Comparison of ENCODE assay signal across 8 mouse cellular contexts in the genomic region with DNA sequence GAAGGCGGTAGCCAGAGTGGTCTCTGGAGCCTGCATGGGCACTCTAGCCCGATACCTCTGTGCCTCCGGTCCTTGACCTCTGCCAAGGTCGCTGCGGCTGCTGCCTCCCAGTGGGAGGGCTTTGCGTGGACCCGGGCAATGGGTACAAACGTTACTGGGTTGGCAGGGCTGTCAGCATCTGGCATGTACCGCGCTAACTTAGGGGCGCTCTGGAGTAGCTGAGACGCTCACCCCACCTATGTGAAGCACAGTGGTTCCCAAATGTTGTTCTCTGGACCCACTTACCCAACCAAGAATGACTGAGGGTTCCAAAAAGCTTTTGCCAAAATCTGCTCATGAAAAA. TPM values are rescaled to one million over a fixed set of nuclear protein-coding genes. Genes with fewer than 3 reads are reported as not detected.
A peak's percentile ranks its signal among the peaks of the same experiment; 100 is the strongest.
DNase-seq lines count a peak whose midpoint lies in the region; ATAC-seq and TF ChIP-seq lines count a peak whose summit lies in the region.

No protein-coding gene starts in this region.

- H3K27ac ChIP-seq in heart, embryonic 11.5 days (ENCODE audit: low read depth, low read length): 0 out of 2 replicates have a peak overlapping the region, but pooled peaks have one; percentile 1
- no peak overlapping the region for H3K27ac ChIP-seq in ES-E14 (ENCODE audit: insufficient read depth, low read depth, low read length, poor library complexity, severe bottlenecking)
- peak overlapping the region; percentile 90 for H3K27ac ChIP-seq in hindbrain, embryonic 10.5 days

- no peak for DNase-seq in heart, adult 9 months (ENCODE audit: low spot score in 2 of 2)
- DNase-seq in ES-E14 (ENCODE audit: low read depth, low spot score) (no peak), adipocyte (ENCODE audit: low spot score) (no peak)
- no peak for DNase-seq in hindbrain, embryonic 10.5 days (ENCODE audit: low spot score)
- no peak for DNase-seq in embryo, embryonic 10.5 days (ENCODE audit: low spot score)
- DNase-seq in thymus, adult 18-20 months: no peak

- no peaks in the 10 kb centered on the region for H3K9me3 ChIP-seq in heart, embryonic 11.5 days (replicated peaks; ENCODE audit: control insufficient read depth, low read length)
- H3K9me3 ChIP-seq in ES-E14 (ENCODE audit: control insufficient read depth, insufficient read depth, low read depth, low read length): no peaks in the 10 kb centered on the region
- H3K9me3 ChIP-seq in hindbrain, embryonic 10.5 days: no peaks in the 10 kb centered on the region

- no peaks in the 10 kb centered on the region for H3K27me3 ChIP-seq in heart, embryonic 11.5 days (ENCODE audit: control insufficient read depth, insufficient read depth, low read length)
- peaks cover 21% of the 10 kb centered on the region for H3K27me3 ChIP-seq in hindbrain, embryonic 10.5 days (ENCODE audit: insufficient read depth, poor library complexity, severe bottlenecking)

- no peaks in the 10 kb centered on the region for H3K36me3 ChIP-seq in heart, embryonic 11.5 days (ENCODE audit: control insufficient read depth, insufficient read depth, low read length)
- no peaks in the 10 kb centered on the region for H3K36me3 ChIP-seq in ES-E14 (ENCODE audit: control insufficient read depth, insufficient read depth, low read length, poor library complexity, severe bottlenecking)
- H3K36me3 ChIP-seq in hindbrain, embryonic 10.5 days: no peaks in the 10 kb centered on the region

- ATAC-seq in heart, embryonic 11.5 days (replicated peaks; ENCODE audit: insufficient number of reproducible peaks, low FRiP score, low TSS enrichment): peak; percentile 59
- ATAC-seq in megakaryocyte-erythroid progenitor cell, adult 5-6 weeks (replicated peaks; ENCODE audit: low FRiP score, low TSS enrichment, poor library complexity, severe bottlenecking): peak; percentile 60

- in situ Hi-C loops in ES-E14 (cut with MboI; ENCODE audit: low sequenced_read_pairs in 2 of 2, unreplicated experiment in 2 of 2): no loop called here

- peak overlapping the region; percentile 64 for H3K4me2 ChIP-seq in heart, embryonic 11.5 days

- 0 out of 2 replicates have a peak, but pooled peaks cover 4% of the 10 kb centered on the region for H3K4me1 ChIP-seq in heart, embryonic 11.5 days (ENCODE audit: control insufficient read depth, insufficient read depth, low read length)
- H3K4me1 ChIP-seq in ES-E14 (ENCODE audit: control insufficient read depth in 2 of 2, insufficient read depth in 2 of 2, low read length in 2 of 2, poor library complexity in 1 of 2): peaks cover 6 to 8% of the 10 kb centered on the region in 2 experiments; a peak in 3 of 4 replicates
- peaks cover 16% of the 10 kb centered on the region for H3K4me1 ChIP-seq in hindbrain, embryonic 10.5 days (replicated peaks)

- H3K9ac ChIP-seq in heart, embryonic 11.5 days (ENCODE audit: low read depth, low read length): peak overlapping the region; percentile 84
- H3K9ac ChIP-seq in ES-E14 (ENCODE audit: insufficient read depth, low read depth, low read length, poor library complexity, severe bottlenecking): peak overlapping the region; percentile 72

- WGBS in heart, embryonic 11.5 days (ENCODE audit: insufficient replicate concordance): under 1% methylated on average over 12 of the region's 12 CpGs
- 2% methylated on average over 12 of the region's 12 CpGs for WGBS in hindbrain, embryonic 10.5 days

- H3K4me3 ChIP-seq in heart, embryonic 11.5 days (ENCODE audit: low read depth, low read length): peak overlapping the region; percentile 80
- H3K4me3 ChIP-seq in ES-E14 (ENCODE audit: insufficient read depth in 1 of 2, low read depth in 1 of 2, low read length in 2 of 2, poor library complexity in 1 of 2, severe bottlenecking in 1 of 2): peak overlapping the region; percentile 74 to 98
- H3K4me3 ChIP-seq in hindbrain, embryonic 10.5 days: peak overlapping the region; percentile 77

TF ChIP-seq in ES-E14, 5 proteins besides CTCF, POLR2A, EP300 and RAD21:
- no peak for TF ChIP-seq CHD2 (IDR thresholded peaks at IDR 0.05; ENCODE audit: low read depth, low read length)
- TF ChIP-seq ZC3H11A (IDR thresholded peaks at IDR 0.05; ENCODE audit: borderline replicate concordance, low read depth, low read length): no peak
- peak; percentile 20; the same call in 1 of the 2 replicates for TF ChIP-seq HCFC1 (IDR thresholded peaks at IDR 0.05; ENCODE audit: borderline replicate concordance, insufficient read depth, low read length)
- no peak for TF ChIP-seq ZNF384 (IDR thresholded peaks at IDR 0.05; ENCODE audit: low read depth, low read length)
TF ChIP-seq in ES-E14: peak in this region for 1.

RNA-seq across cellular contexts. Expression of a gene that starts 0.3 kb away (rescaled TPM):
- 73.9 and 76.8 TPM in 2 replicates for polyA plus RNA-seq in heart, embryonic 11.5 days (2014; fragmentation: Nextera tagmentation; extraction: Ambion mirVana)
- total RNA-seq in ES-E14 (2012; rRNA removed): 2.6 and 6.7 TPM in 2 replicates
- 28.6 and 31.3 TPM in 2 replicates for polyA plus RNA-seq in hindbrain, embryonic 10.5 days (2016; fragmentation: Nextera tagmentation; extraction: Ambion mirVana)
- 56.6 and 71.1 TPM in 2 replicates for total RNA-seq in megakaryocyte-erythroid progenitor cell, adult 5-6 weeks (2014; fragmentation: Nextera tagmentation)
- 27.4 and 47.9 TPM in 2 replicates for total RNA-seq in megakaryocyte-erythroid progenitor cell, adult 5-6 weeks (2017)
